Mouse (Mus musculus): ENCODE results near the gene Fbxl2. TPM values are rescaled to one million over a fixed set of nuclear protein-coding genes. Genes with fewer than 3 reads are reported as not detected.

Gene Fbxl2
- polyA plus RNA-seq, 1 experiment from 2014 or later, result 2.7 TPM

DNA sequence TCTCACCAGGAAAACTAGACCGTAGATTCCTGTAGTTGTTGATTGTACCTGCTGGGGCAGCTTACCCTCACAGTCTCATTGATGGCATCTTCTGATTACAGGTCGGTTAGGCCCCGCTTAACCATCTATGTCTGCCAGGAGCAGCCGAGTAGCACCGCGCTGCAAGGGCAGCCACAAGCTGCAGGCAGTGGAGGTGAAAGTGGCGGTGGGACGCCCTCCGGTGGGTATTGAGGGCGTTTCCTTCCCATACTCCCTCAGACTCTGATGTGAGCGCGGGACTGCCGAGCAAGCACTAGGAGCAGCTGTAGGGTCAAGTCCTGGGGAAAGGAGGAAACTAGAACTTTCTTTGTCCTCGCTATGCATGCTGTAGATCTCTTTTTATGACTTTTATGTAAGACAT, 76.0 kb downstream of the Fbxl2 start:
- no peak overlapping the region for H3K4me3 ChIP-seq (ENCODE audit: low read length)
- H3K4me1 ChIP-seq (ENCODE audit: control insufficient read depth, insufficient read depth, low read length), result no peaks in the 10 kb centered on the region
- no peak; the same call in 1 of the 2 replicates for ATAC-seq
- no peaks in the 10 kb centered on the region for H3K27me3 ChIP-seq (replicated peaks; ENCODE audit: control insufficient read depth, insufficient read depth, low read length)
- WGBS, result 89% methylated on average over 14 of the region's 14 CpGs
- H3K27ac ChIP-seq (ENCODE audit: low read length), result no peak overlapping the region
- no peak overlapping the region for H3K4me2 ChIP-seq (ENCODE audit: low read depth, low read length)
- H3K9ac ChIP-seq (ENCODE audit: low read depth, low read length), result no peak overlapping the region
- H3K36me3 ChIP-seq (ENCODE audit: control insufficient read depth, insufficient read depth, low read length), result peaks cover 7% of the 10 kb centered on the region
- H3K9me3 ChIP-seq (ENCODE audit: control insufficient read depth, low read length), result no peaks in the 10 kb centered on the region

DNA sequence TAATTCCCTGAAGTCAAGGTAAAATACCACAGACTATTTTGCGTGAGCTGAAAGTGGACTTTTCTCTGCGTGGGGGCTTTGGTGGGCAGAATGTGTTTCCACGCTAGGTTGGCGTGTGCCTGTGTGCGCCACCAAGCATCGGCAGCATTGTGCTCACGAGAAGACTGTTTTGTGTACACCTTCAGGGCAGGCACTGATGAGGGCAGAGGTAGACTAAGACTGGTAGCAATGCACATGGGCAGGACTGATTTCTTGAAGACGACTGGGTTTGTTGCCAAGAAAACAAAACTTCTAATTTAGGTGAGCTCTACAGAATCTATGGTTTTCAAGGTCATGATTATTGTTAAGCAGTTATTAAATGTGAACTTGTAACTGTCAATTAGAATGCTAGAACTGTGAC, 76.6 kb downstream of the Fbxl2 start:
- WGBS, result 96% methylated on average over 8 of the region's 8 CpGs

DNA sequence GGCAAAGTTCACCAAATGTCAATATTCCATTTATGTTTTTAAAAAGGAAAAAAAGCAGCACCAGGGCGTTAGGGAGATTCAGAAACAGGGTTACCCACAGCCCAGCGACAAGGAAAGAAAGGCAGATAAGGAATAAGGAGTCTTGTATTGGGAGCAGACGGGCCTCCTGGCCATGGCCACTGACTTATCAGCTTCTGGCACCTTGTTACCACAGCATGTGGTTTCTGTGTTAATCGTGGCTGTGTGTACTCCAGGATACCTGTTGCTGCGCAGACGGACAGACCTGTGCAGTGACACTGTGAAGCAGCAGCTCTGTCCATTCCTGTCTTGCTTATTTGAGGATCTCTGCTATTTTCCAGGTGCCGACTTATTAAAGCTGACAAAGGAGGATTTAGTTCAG, 77.0 kb downstream of the Fbxl2 start:
- no peak overlapping the region for H3K4me2 ChIP-seq (ENCODE audit: low read depth, low read length)
- no peaks in the 10 kb centered on the region for H3K9me3 ChIP-seq (ENCODE audit: control insufficient read depth, low read length)
- 81% methylated on average over 7 of the region's 7 CpGs for WGBS
- H3K9ac ChIP-seq (ENCODE audit: low read depth, low read length), result no peak overlapping the region
- no peak overlapping the region for H3K27ac ChIP-seq (ENCODE audit: low read length)
- H3K27me3 ChIP-seq (replicated peaks; ENCODE audit: control insufficient read depth, insufficient read depth, low read length), result no peaks in the 10 kb centered on the region
- H3K4me3 ChIP-seq (ENCODE audit: low read length), result no peak overlapping the region
- H3K36me3 ChIP-seq (ENCODE audit: control insufficient read depth, insufficient read depth, low read length), result peaks cover 8% of the 10 kb centered on the region
- H3K4me1 ChIP-seq (ENCODE audit: control insufficient read depth, insufficient read depth, low read length), result no peaks in the 10 kb centered on the region
- ATAC-seq, result peak; percentile 89

More for the DNA sequence above, 76.6 kb downstream of the Fbxl2 start:
- no peak for ATAC-seq
- Histone ChIP-seq H3K4me2 (ENCODE audit: low read depth, low read length) (no peak overlapping the region), H3K27ac (ENCODE audit: low read length) (no peak overlapping the region), H3K9ac (ENCODE audit: low read depth, low read length) (no peak overlapping the region), H3K27me3 (replicated peaks; ENCODE audit: control insufficient read depth, insufficient read depth, low read length) (no peaks in the 10 kb centered on the region), H3K4me3 (ENCODE audit: low read length) (no peak overlapping the region), H3K4me1 (ENCODE audit: control insufficient read depth, insufficient read depth, low read length) (no peaks in the 10 kb centered on the region), H3K9me3 (ENCODE audit: control insufficient read depth, low read length) (no peaks in the 10 kb centered on the region), H3K36me3 (ENCODE audit: control insufficient read depth, insufficient read depth, low read length) (peaks cover 10% of the 10 kb centered on the region)

DNA sequence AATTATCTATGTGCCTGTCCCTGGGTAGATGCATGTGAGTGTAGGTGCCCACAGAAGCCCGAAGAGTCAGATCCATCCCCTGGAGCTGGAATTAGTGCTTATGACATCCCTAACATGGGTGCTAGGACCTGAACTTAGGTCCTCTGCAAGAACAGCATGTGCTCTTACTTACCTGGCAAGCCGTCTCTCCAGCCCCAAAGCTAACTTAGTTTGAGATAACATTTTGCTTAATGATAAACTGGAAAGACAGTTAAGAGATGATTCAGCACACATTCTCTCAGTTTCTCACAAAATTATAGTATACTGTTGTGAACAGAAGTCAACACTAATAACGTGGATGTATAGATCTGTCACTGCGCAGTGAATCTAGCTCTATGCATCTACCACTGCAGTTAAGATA, 79.2 kb downstream of the Fbxl2 start:
- H3K9ac ChIP-seq (ENCODE audit: low read depth, low read length), result no peak overlapping the region
- H3K4me3 ChIP-seq (ENCODE audit: low read length), result no peak overlapping the region
- no peaks in the 10 kb centered on the region for H3K27me3 ChIP-seq (replicated peaks; ENCODE audit: control insufficient read depth, insufficient read depth, low read length)
- 85% methylated on average over 4 of the region's 4 CpGs for WGBS
- H3K27ac ChIP-seq (ENCODE audit: low read length), result no peak overlapping the region
- no peaks in the 10 kb centered on the region for H3K4me1 ChIP-seq (ENCODE audit: control insufficient read depth, insufficient read depth, low read length)
- peaks cover 12% of the 10 kb centered on the region; the same call in 1 of the 2 replicates for H3K36me3 ChIP-seq (ENCODE audit: control insufficient read depth, insufficient read depth, low read length)
- H3K4me2 ChIP-seq (ENCODE audit: low read depth, low read length), result no peak overlapping the region
- ATAC-seq, result no peak
- no peaks in the 10 kb centered on the region for H3K9me3 ChIP-seq (ENCODE audit: control insufficient read depth, low read length)

DNA sequence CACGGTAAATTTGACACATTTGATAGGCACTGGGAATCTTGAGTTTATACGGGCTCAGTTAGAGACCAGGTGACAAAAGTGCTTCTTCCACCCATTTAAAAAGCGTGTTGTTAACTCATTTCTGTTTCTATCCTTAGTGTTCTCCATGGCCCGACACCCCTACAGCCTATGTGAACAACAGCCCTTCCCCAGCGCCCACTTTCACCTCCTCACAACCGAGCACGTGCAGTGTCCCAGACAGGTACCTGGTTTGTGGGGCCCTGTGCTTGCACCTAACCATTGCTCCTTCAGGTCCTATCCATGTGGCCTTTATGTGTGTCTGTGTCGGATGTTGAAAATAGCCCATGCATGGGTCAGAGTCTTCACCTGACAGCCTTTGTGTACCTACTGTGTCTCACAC, 81.6 kb downstream of the Fbxl2 start:
- no peaks in the 10 kb centered on the region for H3K9me3 ChIP-seq (ENCODE audit: control insufficient read depth, low read length)
- H3K9ac ChIP-seq (ENCODE audit: low read depth, low read length), result no peak overlapping the region
- no peaks in the 10 kb centered on the region for H3K4me1 ChIP-seq (ENCODE audit: control insufficient read depth, insufficient read depth, low read length)
- H3K4me3 ChIP-seq (ENCODE audit: low read length), result no peak overlapping the region
- H3K27me3 ChIP-seq (replicated peaks; ENCODE audit: control insufficient read depth, insufficient read depth, low read length), result no peaks in the 10 kb centered on the region
- no peak overlapping the region for H3K4me2 ChIP-seq (ENCODE audit: low read depth, low read length)
- no peak overlapping the region for H3K27ac ChIP-seq (ENCODE audit: low read length)
- ATAC-seq, result no peak
- WGBS, result 92% methylated on average over 8 of the region's 8 CpGs
- H3K36me3 ChIP-seq (ENCODE audit: control insufficient read depth, insufficient read depth, low read length), result peaks cover 12% of the 10 kb centered on the region; the same call in 1 of the 2 replicates

DNA sequence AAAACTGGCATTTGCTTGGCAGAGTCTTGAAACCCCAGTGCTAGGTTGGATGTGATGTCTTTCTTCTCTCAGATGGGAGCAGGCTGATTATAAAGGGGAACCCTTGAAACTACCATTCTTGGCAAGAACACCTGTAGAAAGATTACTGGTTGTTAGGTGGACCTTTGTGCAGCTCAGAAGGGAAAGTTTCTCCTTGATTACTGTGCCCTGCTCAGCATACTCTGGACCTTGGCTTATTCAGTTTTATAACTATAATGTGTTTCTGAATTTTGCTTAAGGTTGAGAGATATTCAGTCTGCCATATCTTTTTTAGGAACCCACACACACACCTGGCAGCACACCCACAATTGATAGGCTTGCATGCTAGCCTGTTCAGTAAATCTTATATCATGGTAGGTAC, 82.3 kb downstream of the Fbxl2 start:
- H3K27ac ChIP-seq (ENCODE audit: low read length), result no peak overlapping the region
- H3K4me2 ChIP-seq (ENCODE audit: low read depth, low read length), result no peak overlapping the region
- no peaks in the 10 kb centered on the region for H3K9me3 ChIP-seq (ENCODE audit: control insufficient read depth, low read length)
- no peaks in the 10 kb centered on the region for H3K4me1 ChIP-seq (ENCODE audit: control insufficient read depth, insufficient read depth, low read length)
- peaks cover 16% of the 10 kb centered on the region; the same call in 1 of the 2 replicates for H3K36me3 ChIP-seq (ENCODE audit: control insufficient read depth, insufficient read depth, low read length)
- H3K27me3 ChIP-seq (replicated peaks; ENCODE audit: control insufficient read depth, insufficient read depth, low read length), result no peaks in the 10 kb centered on the region
- no peak overlapping the region for H3K9ac ChIP-seq (ENCODE audit: low read depth, low read length)
- peak; percentile 66; the same call in 1 of the 2 replicates for ATAC-seq
- no peak overlapping the region for H3K4me3 ChIP-seq (ENCODE audit: low read length)

DNA sequence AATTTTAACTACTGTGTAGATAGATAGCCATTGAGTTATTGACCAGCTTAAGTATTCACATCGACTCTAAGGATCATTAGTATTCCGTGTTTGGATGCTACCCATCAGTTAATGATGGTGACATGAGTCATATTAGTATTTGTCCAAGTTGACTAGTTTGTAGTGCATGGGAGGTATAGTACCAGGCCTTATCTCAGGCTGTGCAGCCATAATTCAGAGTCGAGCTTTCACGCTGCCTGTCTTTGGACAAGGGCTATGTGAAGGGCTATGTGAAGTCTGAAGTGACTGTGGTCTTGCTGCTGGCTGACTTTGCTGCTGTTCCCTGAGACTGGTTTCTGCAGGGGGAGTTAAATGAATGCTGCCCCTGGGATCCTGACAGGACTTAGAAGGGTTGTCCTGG, 88.2 kb downstream of the Fbxl2 start:
- H3K9ac ChIP-seq (ENCODE audit: low read depth, low read length), result no peak overlapping the region
- H3K4me1 ChIP-seq (ENCODE audit: control insufficient read depth, insufficient read depth, low read length), result no peaks in the 10 kb centered on the region
- H3K36me3 ChIP-seq (ENCODE audit: control insufficient read depth, insufficient read depth, low read length), result peaks cover 12% of the 10 kb centered on the region
- H3K27me3 ChIP-seq (replicated peaks; ENCODE audit: control insufficient read depth, insufficient read depth, low read length), result no peaks in the 10 kb centered on the region
- H3K9me3 ChIP-seq (ENCODE audit: control insufficient read depth, low read length), result no peaks in the 10 kb centered on the region
- 94% methylated on average over 4 of the region's 4 CpGs for WGBS
- no peak for ATAC-seq
- H3K4me3 ChIP-seq (ENCODE audit: low read length), result no peak overlapping the region
- H3K4me2 ChIP-seq (ENCODE audit: low read depth, low read length), result no peak overlapping the region
- H3K27ac ChIP-seq (ENCODE audit: low read length), result no peak overlapping the region

DNA sequence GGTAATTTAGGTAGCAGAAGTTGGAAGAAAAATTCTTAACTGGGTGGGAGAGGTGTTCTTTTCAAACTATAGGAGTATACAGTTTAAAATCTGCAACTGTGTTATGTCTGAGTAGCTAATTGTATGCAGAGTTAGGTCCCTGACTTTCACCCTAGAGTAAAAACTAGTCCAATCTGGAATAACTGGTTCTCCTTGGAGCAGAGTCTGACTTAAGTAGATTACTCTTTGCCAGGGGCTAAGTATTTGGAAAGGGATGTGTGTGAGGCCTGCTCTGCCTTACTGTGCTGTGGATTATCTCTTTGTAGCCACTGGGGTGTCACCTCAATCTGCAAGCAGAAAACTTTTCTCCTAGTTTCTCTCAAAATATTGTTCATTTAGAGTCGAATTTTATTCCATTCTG, 98.8 kb downstream of the Fbxl2 start:
- 85% methylated on average over 1 of the region's 1 CpGs for WGBS
- Histone ChIP-seq H3K27ac (ENCODE audit: low read length) (no peak overlapping the region), H3K36me3 (ENCODE audit: control insufficient read depth, insufficient read depth, low read length) (no peaks in the 10 kb centered on the region), H3K9me3 (ENCODE audit: control insufficient read depth, low read length) (no peaks in the 10 kb centered on the region), H3K4me1 (ENCODE audit: control insufficient read depth, insufficient read depth, low read length) (no peaks in the 10 kb centered on the region), H3K27me3 (replicated peaks; ENCODE audit: control insufficient read depth, insufficient read depth, low read length) (no peaks in the 10 kb centered on the region), H3K4me3 (ENCODE audit: low read length) (no peak overlapping the region), H3K9ac (ENCODE audit: low read depth, low read length) (no peak overlapping the region), H3K4me2 (ENCODE audit: low read depth, low read length) (no peak overlapping the region)
- ATAC-seq, result no peak

DNA sequence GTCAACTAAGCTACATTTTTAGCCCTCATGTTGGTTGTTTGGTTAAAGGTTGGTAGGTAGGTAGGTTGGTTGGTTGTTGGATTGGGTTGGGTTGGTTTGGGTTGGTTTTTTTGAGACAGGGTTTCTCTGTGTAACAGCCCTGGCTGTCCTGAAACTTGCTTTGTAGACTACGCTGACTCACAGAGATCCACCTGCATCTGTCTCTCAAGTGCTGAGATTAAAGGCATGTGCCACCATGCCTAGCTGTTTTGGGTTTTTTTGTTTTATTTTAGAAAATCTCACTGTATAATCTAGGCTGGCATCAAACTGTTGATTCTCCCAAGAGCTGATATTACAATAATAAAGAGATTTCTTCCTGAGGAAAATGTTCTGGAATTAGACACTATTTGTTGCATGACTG, 102.6 kb downstream of the Fbxl2 start:
- Histone ChIP-seq H3K4me2 (ENCODE audit: low read depth, low read length) (no peak overlapping the region), H3K4me1 (ENCODE audit: control insufficient read depth, insufficient read depth, low read length) (no peaks in the 10 kb centered on the region), H3K9me3 (ENCODE audit: control insufficient read depth, low read length) (no peaks in the 10 kb centered on the region), H3K4me3 (ENCODE audit: low read length) (no peak overlapping the region), H3K27me3 (replicated peaks; ENCODE audit: control insufficient read depth, insufficient read depth, low read length) (no peaks in the 10 kb centered on the region), H3K9ac (ENCODE audit: low read depth, low read length) (no peak overlapping the region), H3K36me3 (ENCODE audit: control insufficient read depth, insufficient read depth, low read length) (no peaks in the 10 kb centered on the region), H3K27ac (ENCODE audit: low read length) (no peak overlapping the region)
- ATAC-seq, result no peak
- 97% methylated on average over 1 of the region's 1 CpGs for WGBS

DNA sequence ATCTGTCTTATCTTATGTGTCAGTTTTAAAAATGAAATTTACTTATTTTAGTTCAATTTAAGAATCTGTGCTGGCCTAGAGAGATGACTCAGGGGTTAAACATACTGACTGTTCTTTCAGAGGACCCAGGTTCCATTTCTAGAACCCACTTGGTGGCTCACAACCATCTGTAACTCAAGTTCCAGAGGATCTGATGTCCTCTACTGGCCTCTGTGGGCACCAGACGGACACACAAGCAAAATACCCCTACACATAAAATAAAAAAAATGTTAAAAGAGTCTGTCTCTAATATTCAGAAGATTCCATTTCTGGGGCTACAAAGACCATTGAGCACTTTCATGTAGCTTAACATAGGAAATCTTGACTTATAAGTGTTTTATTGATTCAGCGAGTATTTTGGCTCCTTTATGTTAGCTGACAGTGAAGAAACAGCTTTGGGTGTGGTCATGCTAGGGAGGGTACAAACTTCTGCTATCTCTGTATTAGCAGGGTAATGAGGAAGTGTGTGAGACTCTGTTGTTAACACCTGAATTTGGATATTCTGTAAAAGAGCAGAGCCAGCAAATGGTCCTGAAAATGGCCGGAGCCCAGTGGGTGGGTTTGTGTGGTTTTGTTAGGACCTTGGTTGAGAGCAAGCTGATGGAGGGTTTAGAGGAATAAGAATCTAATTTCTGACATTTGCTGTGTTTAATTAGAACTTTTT, 104.7 kb downstream of the Fbxl2 start:
- no peak overlapping the region for H3K27ac ChIP-seq (ENCODE audit: low read length)
- peak; percentile 79 for ATAC-seq
- no peaks in the 10 kb centered on the region for H3K9me3 ChIP-seq (ENCODE audit: control insufficient read depth, low read length)
- no peaks in the 10 kb centered on the region for H3K27me3 ChIP-seq (replicated peaks; ENCODE audit: control insufficient read depth, insufficient read depth, low read length)
- H3K36me3 ChIP-seq (ENCODE audit: control insufficient read depth, insufficient read depth, low read length), result no peaks in the 10 kb centered on the region
- no peak overlapping the region for H3K9ac ChIP-seq (ENCODE audit: low read depth, low read length)
- H3K4me2 ChIP-seq (ENCODE audit: low read depth, low read length), result no peak overlapping the region
- no peak overlapping the region for H3K4me3 ChIP-seq (ENCODE audit: low read length)
- 76% methylated on average over 3 of the region's 3 CpGs for WGBS
- 0 out of 2 replicates have a peak, but pooled peaks cover 2% of the 10 kb centered on the region for H3K4me1 ChIP-seq (ENCODE audit: control insufficient read depth, insufficient read depth, low read length)
